Mouse (Mus musculus) gastrocnemius, adult 8-10 months (tissue): ENCODE results near the gene Dnah2. TPM values are rescaled to one million over a fixed set of nuclear protein-coding genes. Genes with fewer than 3 reads are reported as not detected.

Experiments used
- DNase-seq, 2 experiments: peaks; one replicate each; pipeline ENCODE4 v3.0.0; 2022; ENCODE audit warnings: low spot score in 2 of 2
- total RNA-seq, 4 experiments: library from RNA; stranded (reverse); gene quantifications; 2 replicates each; pipeline ENCODE4 v1.2.4; 2022

Gene Dnah2
- total RNA-seq, 4 experiments from 2014 or later, result 0.02 to 0.68 (median 0.05) TPM; not detected in 1

GRCm38 (mm10) chr11:69471491-69471890 is 77.4 kb downstream of the Dnah2 start:
- no peak for DNase-seq

GRCm38 (mm10) chr11:69469301-69469700 is 79.6 kb downstream of the Dnah2 start:
- no peak for DNase-seq

GRCm38 (mm10) chr11:69463996-69464395 is 84.9 kb downstream of the Dnah2 start:
- DNase-seq, result no peak

GRCm38 (mm10) chr11:69461568-69461967 is 87.3 kb downstream of the Dnah2 start:
- no peak for DNase-seq

- DNase-seq, result no peak
Measured at GRCm38 (mm10) chr11:69459883-69460282, 89.0 kb downstream of the Dnah2 start.

GRCm38 (mm10) chr11:69457006-69457579 is 91.8 kb downstream of the Dnah2 start:
- DNase-seq, result no peak

- DNase-seq, result peak in 1 of 2 experiments; percentile 25
Measured at GRCm38 (mm10) chr11:69452114-69452867, 96.6 kb downstream of the Dnah2 start.

- no peak for DNase-seq
Measured at GRCm38 (mm10) chr11:69447299-69447698, 101.6 kb downstream of the Dnah2 start.

- no peak for DNase-seq
Measured at GRCm38 (mm10) chr11:69443328-69443727, 105.6 kb downstream of the Dnah2 start.

- no peak for DNase-seq
Measured at GRCm38 (mm10) chr11:69437291-69437690, 111.6 kb downstream of the Dnah2 start.

- DNase-seq, result no peak
Measured at GRCm38 (mm10) chr11:69433189-69433588, 115.7 kb downstream of the Dnah2 start.

GRCm38 (mm10) chr11:69432640-69432982 is 116.3 kb downstream of the Dnah2 start:
- DNase-seq, result no peak

- peak; percentile 44 to 60 for DNase-seq
Measured at GRCm38 (mm10) chr11:69431829-69432639, 116.9 kb downstream of the Dnah2 start.

- no peak for DNase-seq
Measured at GRCm38 (mm10) chr11:69430631-69431030, 118.3 kb downstream of the Dnah2 start.

GRCm38 (mm10) chr11:69429313-69429712 is 119.6 kb downstream of the Dnah2 start:
- DNase-seq, result no peak

GRCm38 (mm10) chr11:69428751-69429150 is 120.2 kb downstream of the Dnah2 start:
- DNase-seq, result no peak

GRCm38 (mm10) chr11:69426246-69426645 is 122.7 kb downstream of the Dnah2 start:
- DNase-seq, result no peak

GRCm38 (mm10) chr11:69423885-69424284 is 125.0 kb downstream of the Dnah2 start:
- no peak for DNase-seq

GRCm38 (mm10) chr11:69422842-69423241 is 126.1 kb downstream of the Dnah2 start:
- no peak for DNase-seq

GRCm38 (mm10) chr11:69421131-69421977 is 127.6 kb downstream of the Dnah2 start:
- DNase-seq, result no peak

GRCm38 (mm10) chr11:69420554-69421000 is 128.3 kb downstream of the Dnah2 start:
- DNase-seq, result no peak
